Mouse (Mus musculus) mature B cell (primary cell): ENCODE measurements around the gene Rftn1.

ENCODE experiments used
- in situ Hi-C: fragments of 300-500 bp; cut with MboI; formaldehyde crosslinking; loops from 2 replicates; pipeline ENCODE4 v1.14.3; 2019

Rftn1 gene

GRCm38 (mm10) chr17:50025651-50026050 is 164.8 kb downstream of the Rftn1 start:
- in situ Hi-C loops: no loop called here

- in situ Hi-C loops: no loop called here
Observed at GRCm38 (mm10) chr17:50025173-50025626, 165.3 kb downstream of the Rftn1 start.

GRCm38 (mm10) chr17:50021400-50021799 is 169.1 kb downstream of the Rftn1 start:
- in situ Hi-C loops: no loop called here

- in situ Hi-C loops: no loop called here
Observed at GRCm38 (mm10) chr17:50020211-50021001, 170.1 kb downstream of the Rftn1 start.

- in situ Hi-C loops: no loop called here
Observed at GRCm38 (mm10) chr17:50019819-50020210, 170.7 kb downstream of the Rftn1 start.

- in situ Hi-C loops: no loop called here
Observed at GRCm38 (mm10) chr17:50019090-50019489, 171.4 kb downstream of the Rftn1 start.

GRCm38 (mm10) chr17:50014708-50015107 is 175.8 kb downstream of the Rftn1 start:
- in situ Hi-C loops: no loop called here

- in situ Hi-C loops: no loop called here
Observed at GRCm38 (mm10) chr17:50013848-50014247, 176.6 kb downstream of the Rftn1 start.

- in situ Hi-C loops: no loop called here
Observed at GRCm38 (mm10) chr17:50010096-50010495, 180.4 kb downstream of the Rftn1 start.

- in situ Hi-C loops: no loop called here
Observed at GRCm38 (mm10) chr17:50006721-50007351, 183.6 kb downstream of the Rftn1 start.

GRCm38 (mm10) chr17:50006338-50006720 is 184.1 kb downstream of the Rftn1 start:
- in situ Hi-C loops: no loop called here

- in situ Hi-C loops: no loop called here
Observed at GRCm38 (mm10) chr17:50003156-50003555, 187.3 kb downstream of the Rftn1 start.

- in situ Hi-C loops: no loop called here
Observed at GRCm38 (mm10) chr17:50002171-50002570, 188.3 kb downstream of the Rftn1 start.

- in situ Hi-C loops: no loop called here
Observed at GRCm38 (mm10) chr17:50001754-50002153, 188.7 kb downstream of the Rftn1 start.

- in situ Hi-C loops: no loop called here
Observed at GRCm38 (mm10) chr17:50000580-50000979, 189.9 kb downstream of the Rftn1 start.

GRCm38 (mm10) chr17:49996626-49997152 is 193.8 kb downstream of the Rftn1 start:
- in situ Hi-C loops: no loop called here

GRCm38 (mm10) chr17:49996097-49996496 is 194.4 kb downstream of the Rftn1 start:
- in situ Hi-C loops: no loop called here

GRCm38 (mm10) chr17:49995226-49995625 is 195.2 kb downstream of the Rftn1 start:
- in situ Hi-C loops: no loop called here

GRCm38 (mm10) chr17:49993631-49994030 is 196.8 kb downstream of the Rftn1 start:
- in situ Hi-C loops: no loop called here

GRCm38 (mm10) chr17:49992625-49993603 is 197.6 kb downstream of the Rftn1 start:
- in situ Hi-C loops: no loop called here

GRCm38 (mm10) chr17:49989583-49989982 is 200.9 kb downstream of the Rftn1 start:
- in situ Hi-C loops: no loop called here

- in situ Hi-C loops: no loop called here
Observed at GRCm38 (mm10) chr17:49987095-49987494, 203.4 kb downstream of the Rftn1 start.
